Mouse (Mus musculus): ENCODE measurements around the gene 1700029J07Rik.

- TF ChIP-seq POLR2A (IDR thresholded peaks at IDR 0.05; ENCODE audit: low read depth, low read length) (no peak), CTCF (conservative IDR thresholded peaks at IDR 0.05 in 1 of 2, IDR thresholded peaks at IDR 0.05 in 1 of 2; ENCODE audit: low read depth in 2 of 2, low read length in 2 of 2) (no peak), EP300 (IDR thresholded peaks at IDR 0.05; ENCODE audit: low read length) (no peak), MAZ (IDR thresholded peaks at IDR 0.05; ENCODE audit: low read depth, low read length) (no peak), RAD21 (IDR thresholded peaks at IDR 0.05; ENCODE audit: low read depth, low read length) (no peak), HCFC1 (IDR thresholded peaks at IDR 0.05; ENCODE audit: low read depth, low read length) (no peak), ZNF384 (IDR thresholded peaks at IDR 0.05; ENCODE audit: low read depth, low read length) (no peak), NRF1 (IDR thresholded peaks at IDR 0.05; ENCODE audit: low read depth, low read length) (no peak), USF1 (IDR thresholded peaks at IDR 0.05; ENCODE audit: low read depth, low read length) (no peak), ZC3H11A (IDR thresholded peaks at IDR 0.05; ENCODE audit: low read depth, low read length) (no peak), SMC3 (IDR thresholded peaks at IDR 0.05; ENCODE audit: low read depth, low read length) (no peak), MEF2A (IDR thresholded peaks at IDR 0.05; ENCODE audit: borderline replicate concordance, low read depth, low read length) (no peak), POLR2AphosphoS2 (IDR thresholded peaks at IDR 0.05; ENCODE audit: low read depth, low read length) (no peak)
Measured at GRCm38 (mm10) chr8:45988189-45988588, 13.1 kb upstream of the 1700029J07Rik start.
